Mouse (Mus musculus) urinary bladder, postnatal 25 days (tissue): ENCODE results near the gene Cdc34b.
"Not testable (repeated sequence)": the region's sequence is repeated elsewhere in the genome, so short reads cannot be mapped to it uniquely, and the experiment has no call there.

Experiments used
- DNase-seq: peaks from one replicate; pipeline ENCODE4 v3.0.0; 2022; ENCODE audit warnings: low spot score

The Cdc34b gene

GRCm38 (mm10) chr11:94741732-94742272, at the start of gene Cdc34b:
Gene Cdc34b, plus strand, starts transcription at chr11:94741782.
- DNase-seq = no peak

- not testable (repeated sequence) for DNase-seq
Measured at GRCm38 (mm10) chr11:94692502-94692901, 49.1 kb upstream of the Cdc34b start.

GRCm38 (mm10) chr11:94695508-94695907, 46.1 kb upstream of the Cdc34b start:
- no peak for DNase-seq

GRCm38 (mm10) chr11:94697140-94697539, 44.4 kb upstream of the Cdc34b start:
- no peak for DNase-seq

GRCm38 (mm10) chr11:94697703-94698464, 43.7 kb upstream of the Cdc34b start:
- no peak for DNase-seq

GRCm38 (mm10) chr11:94699399-94699798, 42.2 kb upstream of the Cdc34b start:
- no peak for DNase-seq

- no peak for DNase-seq
Measured at GRCm38 (mm10) chr11:94701401-94702215, 40.0 kb upstream of the Cdc34b start.

- DNase-seq = no peak
Measured at GRCm38 (mm10) chr11:94702216-94702610, 39.4 kb upstream of the Cdc34b start.

- DNase-seq = no peak
Measured at GRCm38 (mm10) chr11:94704020-94704419, 37.6 kb upstream of the Cdc34b start.

GRCm38 (mm10) chr11:94704472-94704871, 37.1 kb upstream of the Cdc34b start, which contains the start of gene Gm11541:
Gene Gm11541, minus strand, starts transcription at chr11:94704499.
- no peak for DNase-seq

- no peak for DNase-seq
Measured at GRCm38 (mm10) chr11:94713246-94713860, 28.2 kb upstream of the Cdc34b start.

- no peak for DNase-seq
Measured at GRCm38 (mm10) chr11:94715622-94716021, 26.0 kb upstream of the Cdc34b start.

- no peak for DNase-seq
Measured at GRCm38 (mm10) chr11:94716754-94717153, 24.8 kb upstream of the Cdc34b start.

GRCm38 (mm10) chr11:94717239-94717638, 24.3 kb upstream of the Cdc34b start:
- no peak for DNase-seq

- no peak for DNase-seq
Measured at GRCm38 (mm10) chr11:94718113-94718909, 23.3 kb upstream of the Cdc34b start.

GRCm38 (mm10) chr11:94719216-94719615, 22.4 kb upstream of the Cdc34b start:
- no peak for DNase-seq

GRCm38 (mm10) chr11:94727306-94727705, 14.3 kb upstream of the Cdc34b start:
- DNase-seq = no peak

- no peak for DNase-seq
Measured at GRCm38 (mm10) chr11:94728545-94728944, 13.0 kb upstream of the Cdc34b start.

- DNase-seq = no peak
Measured at GRCm38 (mm10) chr11:94729565-94729964, 12.0 kb upstream of the Cdc34b start.

GRCm38 (mm10) chr11:94730261-94730660, 11.3 kb upstream of the Cdc34b start:
- peak; percentile 72 for DNase-seq

GRCm38 (mm10) chr11:94731229-94731628, 10.4 kb upstream of the Cdc34b start:
- DNase-seq = no peak

- peak; percentile 41 for DNase-seq
Measured at GRCm38 (mm10) chr11:94732773-94733172, 8.8 kb upstream of the Cdc34b start.
